Mouse (Mus musculus): ENCODE data around the gene Rbms3.

The Rbms3 gene

DNA sequence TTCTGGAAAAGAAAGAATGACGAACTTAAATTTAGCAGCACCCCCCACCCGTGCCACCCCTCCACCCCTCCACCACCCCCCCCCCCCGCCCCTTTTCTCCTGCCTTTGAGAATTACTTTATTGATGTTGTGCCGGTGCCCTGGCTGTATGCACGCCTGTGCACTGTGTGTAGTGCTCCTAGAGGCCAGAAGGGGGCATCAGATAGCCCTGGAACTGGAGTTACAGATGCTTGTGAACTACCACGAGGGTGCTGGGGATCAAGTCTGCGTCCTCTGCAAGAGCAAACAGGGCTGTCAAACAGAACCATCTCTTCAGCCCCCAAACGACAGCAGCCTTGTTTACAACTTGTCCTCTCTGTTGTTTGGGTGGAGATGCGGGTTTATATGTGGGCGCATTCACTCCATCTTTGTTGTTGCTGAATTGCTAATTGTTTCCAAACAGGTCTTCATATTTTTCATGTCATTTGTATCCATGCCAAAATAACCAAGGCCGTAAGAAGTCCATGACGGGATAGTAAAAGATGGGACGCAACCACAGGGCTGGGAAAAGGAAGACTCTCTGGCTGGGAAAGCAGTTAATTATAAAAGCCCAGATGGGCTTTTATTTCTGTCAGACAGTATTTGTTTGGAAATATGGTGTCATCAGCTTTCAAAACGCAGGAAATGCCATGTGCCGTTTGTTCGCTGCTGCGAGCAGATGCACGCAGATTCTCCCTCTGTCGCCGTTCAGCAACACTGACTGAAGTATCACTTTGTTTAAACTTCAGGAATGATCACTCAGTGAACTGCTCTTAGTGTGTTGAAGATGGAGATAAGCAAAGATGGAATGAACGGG lies 652.9 kb downstream of the Rbms3 start:
- no peak for DNase-seq (ENCODE audit: low spot score)

DNA sequence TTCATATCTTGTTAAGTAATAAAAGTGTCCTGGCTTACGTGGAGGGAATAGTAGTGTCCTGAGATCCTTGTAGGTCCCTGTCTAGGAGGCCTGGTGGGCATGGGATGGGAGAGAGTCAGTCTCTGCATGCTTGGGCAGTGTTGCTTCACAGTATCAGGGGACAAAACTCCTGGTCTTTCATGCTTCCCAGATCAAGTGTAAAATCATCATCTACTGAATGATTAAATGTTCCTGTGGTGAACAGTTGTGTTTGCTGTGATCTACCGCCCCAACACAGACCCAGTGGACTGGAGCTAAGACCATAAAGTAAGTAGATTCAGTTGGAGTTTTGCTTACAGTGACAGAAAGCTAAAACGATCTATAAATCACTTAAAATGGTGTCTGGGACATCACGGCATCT lies 654.4 kb downstream of the Rbms3 start:
- DNase-seq (ENCODE audit: low spot score): no peak

- no peak for DNase-seq (ENCODE audit: low spot score)
Measured at GRCm38 (mm10) chr9:116974134-116974533, 655.6 kb downstream of the Rbms3 start.

- DNase-seq (ENCODE audit: low spot score): no peak
Measured at GRCm38 (mm10) chr9:116973594-116973993, 656.1 kb downstream of the Rbms3 start.

- no peak for DNase-seq (ENCODE audit: low spot score)
Measured at GRCm38 (mm10) chr9:116967317-116967716, 662.4 kb downstream of the Rbms3 start.

DNA sequence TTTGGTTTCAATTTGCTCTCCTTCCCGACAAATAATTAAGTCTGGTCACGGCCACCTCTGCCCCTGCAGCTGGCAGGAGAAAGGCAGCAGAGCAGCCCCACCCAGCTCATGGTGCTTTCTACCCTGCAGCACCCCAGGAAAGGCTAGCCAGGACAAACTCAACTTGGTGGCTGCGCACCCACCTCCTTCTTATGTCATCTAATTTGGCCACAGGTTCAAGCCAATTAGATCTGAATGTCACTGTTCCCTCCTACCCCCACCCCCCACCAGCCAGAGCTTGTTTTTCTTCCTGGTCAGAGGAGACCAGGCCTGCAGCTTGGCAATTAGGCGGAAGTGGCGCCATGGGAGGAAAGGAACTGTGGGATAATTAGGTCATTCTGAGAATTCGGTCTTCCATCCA lies 664.0 kb downstream of the Rbms3 start:
- peak; percentile 42 for DNase-seq (ENCODE audit: low spot score)

- DNase-seq (ENCODE audit: low spot score): no peak
Measured at GRCm38 (mm10) chr9:116956156-116956555, 673.6 kb downstream of the Rbms3 start.

DNA sequence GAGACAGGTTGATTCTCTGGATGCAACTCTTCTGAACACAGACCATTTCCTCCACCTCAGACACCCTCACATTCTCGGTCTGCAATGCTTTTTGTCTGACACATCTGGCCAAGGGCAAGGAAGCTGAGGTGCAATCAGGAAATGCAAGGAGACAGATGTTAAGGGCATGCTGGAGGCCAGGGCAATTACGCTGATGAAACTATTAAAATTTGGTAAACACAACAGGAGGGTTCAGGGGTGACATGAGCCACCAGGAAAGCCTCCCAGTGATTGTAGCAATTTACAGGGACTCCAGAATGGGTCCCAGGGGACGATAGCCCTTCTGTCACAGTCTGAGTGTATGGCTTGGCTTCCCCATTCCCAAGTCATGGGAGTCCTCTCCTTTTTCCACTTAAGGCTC lies 681.5 kb downstream of the Rbms3 start:
- DNase-seq (ENCODE audit: low spot score): peak; percentile 44

DNA sequence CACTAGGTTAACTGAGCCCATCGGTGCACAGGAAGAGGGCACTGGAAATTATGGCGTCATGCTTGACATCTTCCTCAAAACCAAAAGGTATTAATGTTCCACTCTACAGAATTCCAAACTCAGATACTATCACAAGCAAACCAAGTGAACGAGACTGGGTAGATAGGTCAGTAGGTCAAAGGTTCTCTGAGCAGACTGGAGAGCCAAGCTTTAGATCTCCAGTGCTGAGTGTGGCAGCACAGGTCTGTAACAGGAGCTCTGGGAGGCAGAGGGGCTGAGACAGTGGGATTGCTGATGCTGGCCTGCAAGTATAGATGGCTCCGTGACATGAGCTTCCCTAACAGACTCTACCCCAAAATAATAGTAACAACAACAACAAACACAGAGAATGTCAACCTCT lies 682.3 kb downstream of the Rbms3 start:
- no peak for DNase-seq (ENCODE audit: low spot score)

- no peak for DNase-seq (ENCODE audit: low spot score)
Measured at GRCm38 (mm10) chr9:116946787-116947186, 682.9 kb downstream of the Rbms3 start.

GRCm38 (mm10) chr9:116945689-116946088 lies 684.0 kb downstream of the Rbms3 start:
- no peak for DNase-seq (ENCODE audit: low spot score)

- DNase-seq (ENCODE audit: low spot score): no peak
Measured at GRCm38 (mm10) chr9:116943902-116944301, 685.8 kb downstream of the Rbms3 start.

GRCm38 (mm10) chr9:116941116-116941515 lies 688.6 kb downstream of the Rbms3 start:
- DNase-seq (ENCODE audit: low spot score): no peak

DNA sequence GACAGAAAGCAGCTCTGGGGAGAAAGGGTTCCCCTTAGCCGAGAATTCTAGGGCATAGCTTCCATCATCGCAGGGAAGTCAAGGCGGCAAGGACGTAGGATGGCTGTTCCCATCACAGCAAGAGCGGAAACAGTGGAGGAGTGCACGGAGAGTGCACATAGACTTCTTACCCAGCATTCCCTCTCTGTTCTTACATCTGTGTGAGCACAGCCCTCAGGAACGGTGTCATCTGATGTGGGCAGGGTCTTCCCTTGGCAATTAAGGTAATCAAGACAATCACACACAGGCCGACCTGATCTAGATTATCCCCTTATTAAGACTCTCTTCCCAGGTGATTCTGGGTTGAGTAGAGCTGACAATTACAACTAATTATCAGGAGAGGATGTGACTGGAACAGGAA lies 689.0 kb downstream of the Rbms3 start:
- DNase-seq (ENCODE audit: low spot score): no peak

GRCm38 (mm10) chr9:116928338-116928737 lies 701.4 kb downstream of the Rbms3 start:
- no peak for DNase-seq (ENCODE audit: low spot score)

DNA sequence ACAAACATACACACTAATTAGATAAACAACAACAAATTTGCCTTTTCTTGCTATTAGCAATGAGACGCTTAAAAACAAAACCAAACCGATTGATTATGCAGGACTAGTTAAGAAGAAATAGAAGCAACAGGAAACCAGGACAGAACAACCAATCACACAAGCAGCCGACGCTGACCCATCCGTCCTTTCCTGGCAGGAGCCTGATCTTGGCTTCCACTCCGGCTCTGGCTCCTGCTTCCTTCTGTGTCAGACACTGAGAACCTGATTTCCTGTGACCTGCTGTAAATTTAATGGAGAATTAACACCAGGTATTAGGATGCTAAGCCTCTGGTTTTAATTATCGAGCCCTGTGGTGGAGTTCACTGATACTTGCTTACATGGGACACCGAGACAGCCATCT lies 706.6 kb downstream of the Rbms3 start:
- no peak for DNase-seq (ENCODE audit: low spot score)

DNA sequence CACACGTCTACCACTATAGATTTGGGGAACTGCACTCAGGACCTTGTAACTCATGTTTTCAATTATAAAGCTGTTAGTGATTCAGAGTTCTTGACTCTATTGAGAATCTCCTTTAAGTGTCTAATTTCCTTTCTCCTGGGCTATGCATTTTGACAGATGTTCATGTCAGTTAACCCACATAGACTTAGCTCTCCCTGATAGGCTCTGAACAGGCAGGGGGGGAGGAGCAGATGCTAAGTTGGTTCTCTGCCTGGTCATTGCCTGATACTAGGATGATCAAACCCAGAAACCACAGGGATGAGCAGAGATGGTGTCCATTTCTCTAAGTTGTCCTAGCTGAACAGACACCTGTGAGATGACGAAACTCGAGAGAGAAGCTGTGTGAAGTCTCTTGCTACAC lies 707.2 kb downstream of the Rbms3 start:
- no peak for DNase-seq (ENCODE audit: low spot score)

DNA sequence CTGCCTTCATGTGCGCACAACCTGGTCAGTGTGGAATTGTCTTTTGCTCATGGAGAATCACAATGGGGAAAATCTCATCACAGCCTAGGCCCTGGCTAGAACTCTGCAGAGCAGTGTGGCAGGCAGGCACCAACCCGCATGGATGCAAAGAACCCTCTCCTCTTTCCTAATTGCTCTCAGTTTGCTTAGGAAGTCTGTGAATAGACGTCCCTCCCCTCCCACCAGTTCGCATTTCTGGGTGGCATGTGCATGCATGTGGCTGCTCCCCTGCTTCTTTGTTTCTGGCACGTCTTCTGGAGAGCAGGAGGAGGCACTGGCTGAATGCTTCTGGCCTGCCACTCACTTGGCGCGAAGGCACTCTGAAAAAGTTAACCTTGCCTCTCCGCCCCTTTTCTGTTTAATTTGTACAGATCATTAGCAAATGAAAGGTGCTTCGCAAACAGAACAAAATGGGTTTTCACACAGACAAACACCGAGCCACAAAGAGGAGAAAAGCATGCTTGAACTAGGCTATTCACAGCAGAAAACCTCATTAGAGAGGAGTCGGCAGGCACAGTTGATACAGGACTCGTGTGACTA lies 710.2 kb downstream of the Rbms3 start:
- DNase-seq (ENCODE audit: low spot score): peak; percentile 75

DNA sequence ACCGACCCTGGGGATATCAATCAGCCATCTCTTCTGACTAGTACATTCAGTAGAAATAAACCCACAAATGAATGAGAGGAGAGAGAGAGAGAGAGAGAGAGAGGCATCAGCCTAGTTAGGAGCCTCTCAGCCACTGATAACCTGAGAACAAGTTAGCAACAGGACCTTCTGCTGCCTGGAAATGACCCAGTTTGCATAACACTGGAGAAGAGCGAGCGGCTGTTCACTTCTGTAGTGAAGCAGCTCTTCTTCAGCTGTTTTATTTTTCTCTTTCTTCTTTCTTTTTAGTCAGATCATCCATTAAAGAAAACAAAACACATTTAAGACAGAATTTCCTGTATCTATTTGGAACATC lies 717.2 kb downstream of the Rbms3 start:
- DNase-seq (ENCODE audit: low spot score): no peak

- DNase-seq (ENCODE audit: low spot score): no peak
Measured at GRCm38 (mm10) chr9:116911781-116912492, 717.8 kb downstream of the Rbms3 start.

- no peak for DNase-seq (ENCODE audit: low spot score)
Measured at GRCm38 (mm10) chr9:116909511-116909910, 720.2 kb downstream of the Rbms3 start.

- DNase-seq (ENCODE audit: low spot score): no peak
Measured at GRCm38 (mm10) chr9:116906955-116907354, 722.8 kb downstream of the Rbms3 start.

GRCm38 (mm10) chr9:116905646-116906045 lies 724.1 kb downstream of the Rbms3 start:
- no peak for DNase-seq (ENCODE audit: low spot score)

Measured in embryo, embryonic 10.5 days (tissue).